Mouse (Mus musculus): ENCODE data around the gene Syt17.
"Not testable (repeated sequence)": the region's sequence is repeated elsewhere in the genome, so short reads cannot be mapped to it uniquely, and the experiment has no call there.

Syt17 gene

DNA sequence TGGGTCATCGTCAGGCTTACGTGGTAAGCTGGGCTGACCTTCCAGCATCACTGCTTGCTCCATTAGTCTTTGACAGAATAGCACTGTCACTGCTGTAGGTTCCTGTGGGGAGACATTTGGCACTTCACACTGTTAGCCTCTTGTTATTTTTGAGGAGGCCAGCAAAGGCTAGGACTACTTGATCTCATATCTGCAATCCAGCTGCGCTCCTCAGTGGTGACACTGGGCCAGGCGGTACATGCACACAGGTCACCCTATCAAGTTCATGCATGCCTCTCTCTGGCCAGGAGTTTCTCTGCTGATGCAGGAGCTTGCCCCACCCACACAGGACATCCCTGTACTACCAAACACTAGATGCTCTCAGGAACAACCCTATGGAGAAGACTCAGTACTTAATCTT lies 71.4 kb downstream of the Syt17 start:
- DNase-seq = no peak

DNA sequence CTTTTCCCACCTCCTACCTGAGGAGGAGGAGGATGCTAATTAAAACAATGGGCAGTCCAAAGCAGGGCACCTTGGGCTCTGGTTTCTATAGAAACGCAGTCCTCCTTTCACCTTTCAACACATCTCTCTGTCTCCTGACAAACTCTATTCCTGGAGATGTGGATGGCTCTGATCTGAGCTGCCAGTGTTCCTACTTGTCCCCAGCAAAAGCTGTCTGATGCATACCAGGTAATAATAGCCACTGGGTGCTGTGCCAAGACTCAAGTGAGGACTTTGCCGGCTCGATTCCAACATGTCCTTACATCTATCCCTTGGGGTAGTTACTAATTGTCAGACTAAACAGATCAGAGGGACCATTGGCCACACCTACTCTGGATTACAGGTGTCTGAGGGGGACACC lies 72.7 kb downstream of the Syt17 start:
- no peak for DNase-seq

- no peak for DNase-seq
Observed at GRCm38 (mm10) chr7:118371361-118371760, 76.7 kb downstream of the Syt17 start.

GRCm38 (mm10) chr7:118369705-118370104 lies 78.3 kb downstream of the Syt17 start:
- DNase-seq = no peak

DNA sequence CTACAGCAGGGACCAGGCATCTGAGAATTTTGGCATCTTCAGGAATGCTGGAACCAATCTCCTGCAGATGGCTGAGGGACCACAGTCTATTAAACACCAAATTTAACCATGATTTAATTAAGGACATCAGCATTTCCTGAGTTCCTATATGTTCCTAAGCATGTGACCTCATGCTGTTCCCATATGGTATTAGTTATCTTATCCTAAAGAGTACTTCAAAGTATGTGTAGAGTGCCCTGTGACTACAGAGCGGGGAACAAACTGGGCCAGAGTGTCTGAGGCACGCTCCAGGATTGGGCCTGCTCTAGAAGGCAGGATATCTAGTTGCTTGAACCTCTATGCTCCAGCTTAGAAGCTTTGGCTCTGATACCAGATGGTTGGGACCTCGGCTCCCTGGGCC lies 82.1 kb downstream of the Syt17 start:
- DNase-seq = no peak

- peak in 1 of 2 experiments; percentile 8 for DNase-seq
Observed at GRCm38 (mm10) chr7:118365251-118365650, 82.8 kb downstream of the Syt17 start.

GRCm38 (mm10) chr7:118364353-118365007 lies 83.5 kb downstream of the Syt17 start:
- peak in 1 of 2 experiments; percentile 34 for DNase-seq

DNA sequence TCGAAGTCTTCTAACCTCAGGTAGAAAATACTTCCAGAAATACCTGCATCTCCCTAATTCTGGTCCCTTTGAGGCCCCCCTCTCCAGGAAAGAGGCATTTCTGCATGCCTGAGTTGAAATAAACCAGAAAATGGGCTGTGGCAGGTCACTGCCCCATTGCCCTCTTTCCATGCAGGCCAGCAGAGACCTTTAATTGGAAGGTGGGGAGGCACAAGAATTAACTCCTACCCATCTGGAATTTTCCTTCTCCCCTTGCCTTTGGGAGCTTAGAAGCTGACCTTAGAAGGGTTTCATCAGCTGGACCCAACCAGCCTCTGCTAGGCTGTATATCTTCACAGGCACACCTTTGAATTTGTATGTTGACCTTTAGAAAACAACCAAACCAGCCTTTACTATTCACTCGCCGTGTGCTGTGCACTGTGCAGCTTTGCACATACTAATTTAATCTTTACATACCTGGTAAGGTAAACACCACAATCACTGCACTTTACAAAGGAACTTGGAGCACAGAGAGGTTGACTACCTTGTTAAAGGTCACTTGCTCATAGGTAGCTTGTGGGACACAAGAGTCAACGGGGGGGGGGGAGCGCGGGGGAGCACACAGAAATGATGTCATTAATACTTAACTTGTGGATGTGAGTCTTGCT lies 84.3 kb downstream of the Syt17 start:
- DNase-seq = peak; percentile 15 to 41

GRCm38 (mm10) chr7:118362931-118363330 lies 85.1 kb downstream of the Syt17 start:
- DNase-seq = no peak

GRCm38 (mm10) chr7:118362258-118362657 lies 85.8 kb downstream of the Syt17 start:
- no peak for DNase-seq

GRCm38 (mm10) chr7:118358977-118359376 lies 89.0 kb downstream of the Syt17 start:
- DNase-seq = no peak

DNA sequence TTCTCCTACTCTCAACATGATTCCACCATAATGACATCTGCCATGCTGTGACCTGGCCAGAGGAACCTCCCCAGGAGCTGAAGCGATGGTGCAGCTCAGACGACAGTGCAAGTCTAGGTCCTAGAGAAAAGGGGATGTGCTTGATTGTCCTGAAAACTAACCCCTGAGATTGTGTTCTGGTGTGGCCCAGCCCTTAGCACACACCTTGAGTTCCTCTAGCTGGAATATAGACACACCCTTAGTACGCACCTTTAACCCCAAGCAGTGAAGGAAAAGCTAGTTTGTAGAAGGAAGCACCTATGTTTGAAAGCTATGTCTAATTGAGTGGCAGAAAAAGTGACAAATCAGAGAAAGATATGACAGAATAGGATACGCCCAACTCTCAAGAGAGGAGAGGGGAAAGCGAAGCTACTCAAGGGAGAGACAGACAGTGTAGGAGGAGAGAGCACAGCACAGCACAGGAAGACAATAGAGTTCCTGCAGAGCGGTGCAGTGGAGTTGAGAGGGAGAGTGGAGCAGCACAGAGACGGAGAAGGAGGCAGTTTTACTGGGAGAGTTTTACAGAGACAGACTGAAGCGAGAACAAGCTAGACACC lies 91.5 kb downstream of the Syt17 start:
- not testable (repeated sequence) for DNase-seq

DNA sequence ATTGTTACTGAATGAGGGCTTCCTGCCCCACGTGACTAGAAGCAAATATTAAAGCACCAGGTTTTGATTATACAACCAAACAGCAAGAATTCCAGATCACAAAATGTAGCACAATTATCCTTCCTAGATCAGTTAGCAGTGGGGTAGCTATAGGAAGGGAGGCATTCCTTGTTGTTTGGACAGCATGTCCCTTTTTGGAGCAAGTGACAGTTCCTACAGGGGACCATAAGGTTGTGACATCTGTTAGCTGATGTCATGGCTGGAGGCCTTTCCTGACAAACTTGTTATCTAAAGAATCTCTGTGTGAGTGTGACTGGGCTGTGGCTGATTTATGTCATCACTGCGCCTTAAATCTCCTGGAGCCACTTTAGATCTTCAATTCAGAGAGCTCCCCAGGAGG lies 97.2 kb downstream of the Syt17 start:
- DNase-seq = no peak

GRCm38 (mm10) chr7:118346943-118347342 lies 101.1 kb downstream of the Syt17 start:
- no peak for DNase-seq

DNA sequence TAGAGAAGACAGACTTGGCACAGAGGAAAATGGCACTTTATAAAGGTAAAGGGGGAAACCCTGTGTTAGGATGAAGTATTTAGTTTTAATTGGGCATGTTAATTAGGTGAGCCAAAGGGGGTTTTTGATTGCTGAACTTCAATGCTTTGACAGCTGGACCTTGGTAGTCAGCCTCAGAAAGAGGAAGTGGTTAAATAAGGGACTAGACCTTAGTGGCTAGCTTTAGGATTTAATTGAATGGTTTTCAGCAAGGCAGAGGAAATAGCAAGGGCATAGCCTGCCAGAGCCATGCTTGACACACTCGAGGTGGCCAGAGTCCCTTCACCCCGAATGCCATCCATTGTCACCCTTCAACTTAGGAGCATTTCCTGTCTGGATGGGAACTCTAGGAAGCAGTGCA lies 101.6 kb downstream of the Syt17 start:
- DNase-seq = no peak

DNA sequence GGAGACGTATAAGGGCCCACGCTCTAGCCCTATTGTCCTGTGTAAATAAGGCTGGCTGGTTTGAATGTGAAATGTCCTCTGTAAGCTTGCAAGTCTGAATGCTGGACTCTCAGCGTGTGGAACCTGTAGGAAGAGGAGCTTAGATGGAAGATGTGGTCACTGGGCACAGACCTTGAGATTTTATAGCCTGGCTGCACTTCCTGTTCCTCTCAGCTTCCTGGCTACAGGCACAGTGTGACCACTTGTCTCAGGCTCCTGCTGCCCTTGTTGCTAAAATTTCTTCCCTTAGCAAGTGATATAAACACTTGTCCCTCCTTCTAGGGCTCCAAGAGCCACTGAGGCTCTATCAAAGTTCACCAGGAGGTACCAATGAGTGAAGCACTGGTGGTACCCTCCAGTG lies 102.6 kb downstream of the Syt17 start:
- no peak for DNase-seq

GRCm38 (mm10) chr7:118344701-118345100 lies 103.3 kb downstream of the Syt17 start:
- DNase-seq = no peak
